Comparison of ENCODE assay signal across 27 mouse cellular contexts in genomic region chr12:106722761-106723160, GRCm38 (mm10).
DNase-seq lines count a peak whose midpoint lies in the region; ATAC-seq lines count a peak whose summit lies in the region.
"Had no signal": no experiment of that assay in that cellular context is flagged by ENCODE, and none has a peak within 500 bp of the region (broad histone marks: within the 10 kb centered on the region; RNA-seq: fewer than 3 reads in every experiment).

No protein-coding gene starts in this region.

- no peak overlapping the region for H3K4me3 ChIP-seq in embryonic facial prominence, embryonic 11.5 days (ENCODE audit: low read depth, low read length)
- H3K4me3 ChIP-seq in embryonic facial prominence, embryonic 10.5 days, result no peak overlapping the region
- H3K4me3 ChIP-seq in neural tube, embryonic 15.5 days (replicated peaks), result no peak overlapping the region
- H3K4me3 ChIP-seq in limb, embryonic 10.5 days, result no peak overlapping the region
- no peak overlapping the region for H3K4me3 ChIP-seq in forebrain, embryonic 16.5 days (replicated peaks; ENCODE audit: low read length)
- H3K4me3 ChIP-seq: embryonic facial prominence, embryonic 12.5 days; embryonic facial prominence, embryonic 15.5 days had no signal

- no peak overlapping the region for H3K9ac ChIP-seq in embryonic facial prominence, embryonic 11.5 days (replicated peaks; ENCODE audit: low read length)
- H3K9ac ChIP-seq in neural tube, embryonic 15.5 days (replicated peaks), result no peak overlapping the region
- H3K9ac ChIP-seq in forebrain, embryonic 16.5 days (replicated peaks; ENCODE audit: low read depth, low read length), result no peak overlapping the region
- H3K9ac ChIP-seq: embryonic facial prominence, embryonic 12.5 days; embryonic facial prominence, embryonic 15.5 days; hindbrain, embryonic 14.5 days had no signal

- no peak overlapping the region for H3K4me2 ChIP-seq in embryonic facial prominence, embryonic 11.5 days (ENCODE audit: low read depth, low read length)
- H3K4me2 ChIP-seq in neural tube, embryonic 15.5 days, result no peak overlapping the region
- H3K4me2 ChIP-seq in forebrain, embryonic 16.5 days (ENCODE audit: low read length), result no peak overlapping the region
- H3K4me2 ChIP-seq: embryonic facial prominence, embryonic 12.5 days; embryonic facial prominence, embryonic 15.5 days; heart, embryonic 11.5 days; hindbrain, embryonic 14.5 days had no signal

- H3K36me3 ChIP-seq in embryonic facial prominence, embryonic 11.5 days (replicated peaks; ENCODE audit: control insufficient read depth, insufficient read depth, low read depth, low read length), result no peaks in the 10 kb centered on the region
- H3K36me3 ChIP-seq in embryonic facial prominence, embryonic 10.5 days (replicated peaks), result no peaks in the 10 kb centered on the region
- H3K36me3 ChIP-seq in neural tube, embryonic 15.5 days, result no peaks in the 10 kb centered on the region
- H3K36me3 ChIP-seq in limb, embryonic 10.5 days, result no peaks in the 10 kb centered on the region
- no peaks in the 10 kb centered on the region for H3K36me3 ChIP-seq in forebrain, embryonic 16.5 days (ENCODE audit: control insufficient read depth, insufficient read depth)
- H3K36me3 ChIP-seq: embryonic facial prominence, embryonic 12.5 days; embryonic facial prominence, embryonic 15.5 days; G1E had no signal

- no peaks in the 10 kb centered on the region for H3K4me1 ChIP-seq in embryonic facial prominence, embryonic 11.5 days (ENCODE audit: control insufficient read depth, insufficient read depth, low read length)
- peaks cover 21% of the 10 kb centered on the region for H3K4me1 ChIP-seq in embryonic facial prominence, embryonic 10.5 days
- H3K4me1 ChIP-seq in neural tube, embryonic 15.5 days, result no peaks in the 10 kb centered on the region
- peaks cover 30% of the 10 kb centered on the region for H3K4me1 ChIP-seq in limb, embryonic 10.5 days
- no peaks in the 10 kb centered on the region for H3K4me1 ChIP-seq in forebrain, embryonic 16.5 days (replicated peaks; ENCODE audit: control insufficient read depth, insufficient read depth, low read length)
- H3K4me1 ChIP-seq: embryonic facial prominence, embryonic 12.5 days; embryonic facial prominence, embryonic 15.5 days had no signal

- peak; percentile 42 for DNase-seq in embryonic facial prominence, embryonic 11.5 days (ENCODE audit: low spot score)
- no peak for DNase-seq in embryonic facial prominence, embryonic 10.5 days (ENCODE audit: low spot score)
- peak; percentile 31 for DNase-seq in neural tube, embryonic 10.5 days (ENCODE audit: extremely low spot score, low spot score)
- peak; percentile 72 for DNase-seq in limb, embryonic 10.5 days (ENCODE audit: low spot score)
- DNase-seq in mesoderm, embryonic 11.5 days (ENCODE audit: low read depth, low spot score), result peak; percentile 37
- DNase-seq in lung, postnatal 14 days, result no peak
- DNase-seq: adrenal gland, postnatal 10 days; adrenal gland, postnatal 36 days; B cell, adult 2 months; cerebellum, adult 18-20 months; cerebellum, adult 9-11 months; cerebellum, postnatal 25 days; gastrocnemius, postnatal 10 days; gastrocnemius, postnatal 36 days had no signal

- no peak overlapping the region for H3K27ac ChIP-seq in embryonic facial prominence, embryonic 11.5 days (replicated peaks; ENCODE audit: low read depth, low read length)
- no peak overlapping the region for H3K27ac ChIP-seq in embryonic facial prominence, embryonic 10.5 days (replicated peaks)
- H3K27ac ChIP-seq in neural tube, embryonic 15.5 days (replicated peaks), result no peak overlapping the region
- peak overlapping the region; percentile 66; the same call in 1 of the 2 replicates for H3K27ac ChIP-seq in limb, embryonic 10.5 days
- no peak overlapping the region for H3K27ac ChIP-seq in forebrain, embryonic 16.5 days (ENCODE audit: low read length)
- H3K27ac ChIP-seq: embryonic facial prominence, embryonic 12.5 days; embryonic facial prominence, embryonic 15.5 days; hindbrain, embryonic 14.5 days; hindbrain, postnatal 0 days had no signal

- no peaks in the 10 kb centered on the region for H3K9me3 ChIP-seq in embryonic facial prominence, embryonic 11.5 days (replicated peaks; ENCODE audit: control insufficient read depth, low read length)
- no peaks in the 10 kb centered on the region for H3K9me3 ChIP-seq in embryonic facial prominence, embryonic 10.5 days
- no peaks in the 10 kb centered on the region for H3K9me3 ChIP-seq in neural tube, embryonic 15.5 days (replicated peaks)
- no peaks in the 10 kb centered on the region for H3K9me3 ChIP-seq in limb, embryonic 10.5 days (replicated peaks)
- H3K9me3 ChIP-seq in forebrain, embryonic 16.5 days (ENCODE audit: control insufficient read depth, low read length), result no peaks in the 10 kb centered on the region
- H3K9me3 ChIP-seq: embryonic facial prominence, embryonic 12.5 days; embryonic facial prominence, embryonic 15.5 days had no signal

- no peak; the same call in 1 of the 2 replicates for ATAC-seq in embryonic facial prominence, embryonic 11.5 days (replicated peaks; ENCODE audit: insufficient number of reproducible peaks, low FRiP score, low TSS enrichment, low read depth)
- ATAC-seq in neural tube, embryonic 15.5 days (ENCODE audit: low FRiP score), result no peak
- no peak for ATAC-seq in forebrain, embryonic 16.5 days
- ATAC-seq: forebrain, embryonic 14.5 days; hindbrain, postnatal 0 days; inflammation-experienced regulatory T-cells, adult 6 months; intestine, embryonic 16.5 days; Patski had no signal

- WGBS in embryonic facial prominence, embryonic 11.5 days, result 65% methylated on average over 4 of the region's 4 CpGs
- 55% methylated on average over 4 of the region's 4 CpGs for WGBS in embryonic facial prominence, embryonic 10.5 days
- WGBS in neural tube, embryonic 15.5 days, result 81% methylated on average over 4 of the region's 4 CpGs
- 23% methylated on average over 4 of the region's 4 CpGs for WGBS in limb, embryonic 10.5 days
- 97% methylated on average over 4 of the region's 4 CpGs for WGBS in forebrain, embryonic 16.5 days

- H3K27me3 ChIP-seq in embryonic facial prominence, embryonic 11.5 days (ENCODE audit: control insufficient read depth, insufficient read depth, low read length), result no peaks in the 10 kb centered on the region
- H3K27me3 ChIP-seq in embryonic facial prominence, embryonic 10.5 days (replicated peaks; ENCODE audit: low read depth, poor library complexity, severe bottlenecking), result no peaks in the 10 kb centered on the region
- no peaks in the 10 kb centered on the region for H3K27me3 ChIP-seq in neural tube, embryonic 15.5 days (replicated peaks)
- H3K27me3 ChIP-seq in limb, embryonic 10.5 days (ENCODE audit: low read depth, poor library complexity, severe bottlenecking), result no peaks in the 10 kb centered on the region
- no peaks in the 10 kb centered on the region for H3K27me3 ChIP-seq in forebrain, embryonic 16.5 days (replicated peaks; ENCODE audit: control insufficient read depth, insufficient read depth, low read length)
- H3K27me3 ChIP-seq: CH12.LX; embryonic facial prominence, embryonic 12.5 days; embryonic facial prominence, embryonic 15.5 days; Patski had no signal

Comparison
In these comparisons a context has a peak if more than half of its experiments do, and no peak if none do; other contexts are left out.
1. DNase-seq: peak in embryonic facial prominence, embryonic 11.5 days (single experiment), neural tube, embryonic 10.5 days (single experiment), limb, embryonic 10.5 days (single experiment) and mesoderm, embryonic 11.5 days (single experiment); none in embryonic facial prominence, embryonic 10.5 days (single experiment) and lung, postnatal 14 days (single experiment).